Mouse (Mus musculus): Measurements from ENCODE around the gene Cadps.

Cadps gene

GRCm38 (mm10) chr14:12504191-12504947, 318.5 kb downstream of the Cadps start:
- DNase-seq (ENCODE audit: low read depth) = no peak

DNA sequence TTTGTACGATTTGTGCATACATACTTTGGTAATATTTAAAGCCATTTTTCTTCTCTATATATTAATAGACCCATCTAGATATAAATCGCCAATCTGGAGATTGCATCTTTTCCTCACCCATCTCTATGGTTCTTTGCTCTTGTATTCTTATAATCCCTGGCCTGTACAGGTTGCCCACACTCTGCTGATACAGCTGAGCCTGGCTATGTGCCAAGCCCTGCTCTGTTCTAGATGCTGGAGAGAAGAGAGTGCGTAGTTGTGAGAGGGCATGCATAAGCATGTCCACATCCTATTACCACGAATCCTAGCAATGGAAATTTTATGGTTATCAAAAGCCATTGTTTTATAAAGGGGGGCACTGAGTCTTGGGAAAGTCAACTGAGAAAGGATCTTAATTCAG, 360.7 kb downstream of the Cadps start:
- no peak for DNase-seq (ENCODE audit: low read depth)

DNA sequence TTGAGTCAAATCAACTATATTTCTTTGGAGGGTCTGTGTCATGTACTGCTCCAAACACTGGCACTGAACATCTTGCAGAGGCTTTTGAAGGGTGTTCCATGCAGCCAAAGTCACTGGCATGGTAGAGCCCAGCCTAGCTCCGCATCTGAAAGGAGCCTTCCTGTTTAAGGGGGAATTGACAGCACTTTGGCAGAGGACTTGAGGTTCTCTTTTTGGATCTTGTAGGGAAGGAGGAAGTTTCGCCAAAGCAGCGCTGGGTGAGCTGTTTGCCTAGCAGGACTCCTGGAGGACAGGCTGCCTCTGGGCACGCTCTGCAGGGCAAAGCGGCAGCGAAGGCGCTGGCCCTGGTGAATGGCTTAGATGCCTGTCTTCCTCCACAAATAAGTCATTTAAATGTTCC, 363.2 kb downstream of the Cadps start:
- no peak for DNase-seq (ENCODE audit: low read depth)

DNA sequence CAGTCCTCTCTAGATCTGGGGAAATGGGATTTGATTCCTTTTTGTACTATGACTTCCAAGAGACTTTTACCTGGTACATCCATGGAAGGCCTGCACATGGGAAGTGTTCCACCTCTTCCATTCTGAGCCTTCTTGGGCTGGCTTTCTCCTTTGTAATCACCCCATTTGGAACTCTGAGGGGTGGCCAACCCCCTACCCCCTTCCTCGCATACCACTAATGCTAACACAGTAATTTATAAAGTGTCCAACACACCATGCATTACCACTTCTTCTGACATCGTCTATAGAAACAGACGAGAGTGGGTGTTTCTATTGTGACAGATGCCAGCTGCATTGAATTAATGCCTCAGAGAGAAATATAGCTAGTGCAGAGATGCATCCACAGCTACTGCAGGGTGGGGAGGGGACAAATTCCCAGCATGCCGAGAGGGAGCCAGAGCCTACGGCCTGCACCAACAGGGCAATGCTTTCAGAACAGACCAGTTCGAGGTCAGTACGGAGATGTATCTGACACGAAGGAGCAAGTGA, 367.8 kb downstream of the Cadps start:
- DNase-seq (ENCODE audit: low read depth) = no peak

DNA sequence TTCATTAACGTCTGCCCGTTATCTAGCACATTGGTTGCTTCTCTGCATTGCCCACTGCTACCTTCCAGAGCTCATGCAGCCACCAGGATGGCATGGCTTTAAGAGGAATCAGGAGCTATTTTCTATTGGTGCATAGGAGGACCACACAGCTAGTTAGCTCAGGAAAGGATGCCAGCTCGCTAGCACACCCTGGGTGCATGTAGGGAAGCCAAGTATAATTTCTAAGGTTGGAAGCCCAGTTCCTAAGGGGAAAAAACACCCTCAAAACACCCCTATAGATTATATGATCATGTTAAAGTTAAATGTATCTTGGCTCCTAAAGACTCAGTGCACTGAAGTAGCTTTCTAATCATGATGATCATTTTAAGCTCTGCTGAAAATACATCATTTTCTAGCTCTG, 372.1 kb downstream of the Cadps start:
- DNase-seq (ENCODE audit: low read depth) = no peak

DNA sequence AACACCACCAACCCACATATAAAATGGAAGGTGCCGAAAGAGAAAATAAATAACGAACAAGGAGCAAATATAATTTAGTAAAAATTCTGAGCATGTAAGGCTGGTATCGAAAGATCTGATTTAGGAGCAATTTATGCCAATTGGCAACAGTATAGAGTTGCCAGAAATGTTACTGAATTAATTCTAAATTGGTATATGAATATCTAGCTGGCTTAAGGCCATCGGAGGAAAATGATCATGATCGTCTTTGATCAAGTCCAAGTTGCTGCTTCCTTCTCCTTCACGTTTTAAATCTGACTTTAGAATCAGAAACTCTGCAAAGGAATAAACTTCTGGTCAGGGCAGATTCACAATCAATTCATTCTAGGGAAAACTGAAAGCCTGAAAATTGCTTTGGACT, 374.0 kb downstream of the Cadps start:
- no peak for DNase-seq (ENCODE audit: low read depth)

GRCm38 (mm10) chr14:12441019-12441418, 381.9 kb downstream of the Cadps start:
- DNase-seq (ENCODE audit: low read depth) = no peak

DNA sequence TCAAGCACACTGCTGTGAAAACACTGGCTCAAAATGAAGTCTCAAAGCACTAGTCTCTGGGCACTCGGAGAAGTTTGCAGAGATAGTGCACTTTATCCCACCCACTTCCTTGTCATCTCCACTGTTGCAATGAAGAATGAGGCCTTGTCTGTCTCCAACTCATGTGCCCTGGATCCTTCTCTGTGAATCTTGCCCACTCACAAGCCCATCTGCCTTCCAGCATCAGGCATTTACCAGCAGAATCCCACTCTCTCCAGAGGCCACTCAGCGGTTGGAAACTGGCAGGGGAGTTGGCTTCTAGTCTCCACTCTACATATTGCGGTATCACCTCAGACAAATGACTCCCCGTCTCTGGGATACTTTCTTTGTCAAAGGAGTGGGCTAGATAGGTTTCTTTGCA, 384.9 kb downstream of the Cadps start:
- no peak for DNase-seq (ENCODE audit: low read depth)

- DNase-seq (ENCODE audit: low read depth) = no peak
Measured at GRCm38 (mm10) chr14:12437422-12437821, 385.5 kb downstream of the Cadps start.

DNA sequence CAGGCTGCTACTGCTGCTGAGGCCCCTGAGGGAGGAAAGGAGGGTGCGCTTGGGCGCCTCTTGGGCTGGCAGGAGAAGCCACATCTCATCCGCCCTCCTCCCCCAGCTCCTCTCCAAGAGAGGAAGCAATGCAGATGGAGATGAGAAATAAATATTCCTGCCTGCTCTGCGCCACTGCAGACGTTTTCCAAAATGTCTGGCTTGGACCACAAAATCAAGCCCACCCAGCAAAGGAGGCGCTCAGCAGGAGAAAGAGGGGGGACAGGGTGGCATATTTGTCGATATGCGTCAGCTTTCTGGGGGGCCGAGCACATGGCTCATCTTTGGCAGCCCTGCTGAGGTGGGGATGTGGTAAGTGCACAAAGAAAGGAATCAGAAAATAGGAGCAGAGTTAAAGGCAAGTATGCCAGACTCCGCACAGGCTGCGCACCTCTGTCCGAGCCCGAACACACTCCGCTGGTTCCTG, 385.9 kb downstream of the Cadps start:
- no peak for DNase-seq (ENCODE audit: low read depth)

DNA sequence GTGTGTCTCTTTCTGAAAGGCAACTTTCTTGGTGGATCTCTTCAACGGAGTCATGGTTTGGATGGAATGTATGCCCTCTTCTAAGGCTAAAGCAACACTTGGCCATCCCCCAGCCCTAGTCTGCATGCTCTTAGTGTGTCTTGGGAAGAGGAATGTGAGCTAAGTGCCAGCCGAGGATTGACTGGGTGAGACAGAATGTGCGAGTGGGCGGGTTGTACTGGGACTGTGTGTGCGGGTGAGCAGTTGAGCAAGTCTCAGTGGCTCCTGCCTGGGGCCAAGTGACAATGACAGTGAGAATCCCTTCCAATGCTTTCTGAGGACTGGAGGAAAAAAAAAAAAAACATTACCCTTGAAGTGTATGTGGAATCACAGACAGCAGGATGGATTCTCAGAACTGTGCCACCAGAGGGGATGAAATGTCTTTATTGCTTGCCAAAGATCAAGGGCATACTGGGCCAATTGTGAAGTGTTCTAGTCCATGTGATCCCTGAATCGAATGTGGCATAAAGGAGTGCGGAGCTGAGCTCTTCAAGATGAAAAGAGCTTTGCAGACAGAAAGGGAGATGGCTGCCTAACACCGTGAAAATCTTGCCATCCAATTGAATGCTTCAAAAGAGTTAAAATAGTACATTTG, 394.7 kb downstream of the Cadps start:
- no peak for DNase-seq (ENCODE audit: low read depth)

DNA sequence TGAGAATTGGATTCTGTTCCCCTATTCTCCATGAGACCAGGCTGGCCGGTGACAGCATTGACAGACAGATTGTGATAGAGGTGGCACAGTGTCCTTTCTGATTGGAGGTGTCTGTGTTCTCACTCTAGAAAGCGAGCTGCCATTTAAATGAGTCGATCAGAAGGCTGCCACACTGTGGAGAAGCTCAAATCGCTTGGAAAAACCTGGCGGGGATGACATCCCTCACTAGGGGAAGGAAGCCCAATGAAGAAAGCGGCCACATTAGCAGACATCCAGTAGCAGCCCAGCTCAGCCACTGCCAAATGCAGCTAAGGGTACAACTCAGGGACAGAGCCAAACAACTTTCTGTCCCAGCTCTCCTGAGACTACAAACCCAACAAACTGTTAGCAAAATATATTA, 397.6 kb downstream of the Cadps start:
- DNase-seq (ENCODE audit: low read depth) = no peak

DNA sequence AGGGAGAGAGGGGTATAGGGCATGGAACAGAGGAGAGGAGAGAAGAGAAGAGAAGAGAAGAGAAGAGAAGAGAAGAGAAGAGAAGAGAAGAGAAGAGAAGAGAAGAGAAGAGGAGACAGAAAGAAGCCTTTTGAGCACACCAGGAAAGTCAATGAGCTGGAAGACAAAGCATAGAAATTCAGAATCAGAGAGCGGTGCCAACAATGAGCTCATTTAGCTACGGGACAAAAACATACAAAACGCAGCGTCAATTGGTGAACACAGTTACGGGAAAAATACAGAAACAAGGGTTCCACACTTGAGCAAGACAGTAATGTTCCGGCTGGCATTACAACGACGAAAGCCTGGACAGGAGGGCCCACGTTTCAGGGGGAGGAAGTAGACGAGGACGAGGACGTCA, 412.6 kb downstream of the Cadps start:
- no peak for DNase-seq (ENCODE audit: low read depth)

DNA sequence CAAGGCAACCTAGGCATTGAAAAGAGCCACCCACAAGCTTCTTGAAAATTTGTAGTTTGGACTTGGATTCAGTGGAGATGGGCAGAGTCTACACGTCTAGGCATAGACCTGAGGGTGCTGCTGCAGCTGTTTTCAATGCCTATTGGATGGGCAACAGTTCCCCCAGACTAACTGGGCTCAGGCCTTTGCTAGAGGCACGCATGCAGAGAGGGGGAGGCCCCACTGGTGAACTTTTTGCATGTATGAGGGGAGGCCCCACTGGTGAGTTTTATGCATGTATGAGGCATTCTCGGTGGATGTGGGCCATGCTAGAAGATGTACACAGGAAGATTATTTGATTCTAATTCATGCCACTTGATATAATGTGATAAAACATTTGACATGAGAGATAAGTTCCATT, 413.1 kb downstream of the Cadps start:
- no peak for DNase-seq (ENCODE audit: low read depth)

DNA sequence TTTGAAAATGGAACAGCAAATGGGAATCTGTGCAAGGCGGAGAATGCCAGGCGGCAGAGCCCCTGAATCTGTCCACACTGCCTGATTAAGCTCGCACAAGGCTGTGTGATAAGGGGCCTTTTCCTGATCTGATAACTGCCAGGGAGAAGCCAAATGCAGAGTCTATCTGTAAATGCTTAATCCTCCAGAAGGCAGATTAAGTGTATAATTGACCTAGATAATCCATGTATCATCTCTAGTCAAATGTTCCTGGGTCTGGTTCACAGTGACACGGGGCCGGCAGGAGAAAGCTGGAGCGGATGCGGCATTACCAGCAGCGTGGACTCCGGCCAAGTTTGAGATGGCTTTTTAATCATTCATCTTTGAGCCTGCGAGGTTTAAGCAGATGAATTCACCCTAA, 416.3 kb downstream of the Cadps start:
- no peak for DNase-seq (ENCODE audit: low read depth)

DNA sequence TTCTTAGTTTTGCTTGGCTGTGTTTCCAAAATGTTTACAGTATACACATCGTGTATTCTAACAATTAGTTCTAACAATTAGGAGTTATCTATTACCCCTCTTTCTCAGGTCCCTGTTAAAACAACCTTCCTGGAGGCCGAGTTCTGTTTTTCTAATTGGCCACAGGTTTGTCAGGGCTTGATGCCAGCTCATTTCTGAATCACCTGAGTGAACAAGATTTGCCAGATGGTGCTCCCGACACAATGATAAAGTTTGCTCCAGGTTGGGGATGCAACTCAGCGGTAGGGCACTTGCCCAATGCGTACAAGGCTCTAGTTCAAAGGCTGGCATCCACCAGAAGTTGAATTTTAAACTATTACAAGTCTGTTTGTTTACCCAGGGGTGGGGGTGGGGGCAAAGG, 417.7 kb downstream of the Cadps start:
- no peak for DNase-seq (ENCODE audit: low read depth)

GRCm38 (mm10) chr14:12404724-12405123, 418.2 kb downstream of the Cadps start:
- no peak for DNase-seq (ENCODE audit: low read depth)

DNA sequence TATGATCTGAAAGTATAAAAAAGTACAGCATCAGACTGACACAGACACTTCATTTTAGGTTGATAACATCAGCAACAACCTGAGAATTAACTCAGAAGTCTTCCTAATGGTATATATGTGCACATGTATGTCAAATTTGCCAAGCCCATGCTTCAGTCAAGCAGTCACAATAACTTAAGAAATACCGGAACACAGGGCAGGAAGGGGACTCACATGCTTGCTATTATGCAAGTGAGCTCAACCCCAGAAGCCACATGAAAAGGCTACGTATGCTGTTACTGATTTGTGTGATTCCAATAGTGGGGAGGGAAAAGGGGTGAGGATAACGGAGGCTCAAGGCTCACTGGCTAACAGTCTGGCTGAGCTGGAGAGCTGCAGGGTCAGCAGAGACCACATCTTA, 418.8 kb downstream of the Cadps start:
- no peak for DNase-seq (ENCODE audit: low read depth)

DNA sequence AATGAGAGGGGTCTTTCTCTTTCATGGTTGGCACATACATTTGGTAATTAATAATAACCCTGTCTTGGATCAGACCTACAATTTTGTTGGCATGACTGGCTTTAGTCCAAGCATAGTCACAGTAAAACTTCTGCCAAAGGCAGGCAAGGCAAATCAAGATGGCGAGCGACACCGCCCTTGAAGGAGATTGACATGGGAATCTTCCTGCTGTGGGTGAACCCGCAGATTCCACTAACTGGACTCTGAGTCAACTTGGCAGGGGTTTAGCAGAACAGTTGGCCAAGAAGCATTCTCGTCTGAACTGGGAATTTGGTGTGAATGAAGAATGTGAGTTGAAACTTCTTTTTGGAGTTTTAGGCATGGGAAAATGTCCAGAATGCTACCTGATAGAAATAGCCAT, 422.8 kb downstream of the Cadps start:
- no peak for DNase-seq (ENCODE audit: low read depth)

DNA sequence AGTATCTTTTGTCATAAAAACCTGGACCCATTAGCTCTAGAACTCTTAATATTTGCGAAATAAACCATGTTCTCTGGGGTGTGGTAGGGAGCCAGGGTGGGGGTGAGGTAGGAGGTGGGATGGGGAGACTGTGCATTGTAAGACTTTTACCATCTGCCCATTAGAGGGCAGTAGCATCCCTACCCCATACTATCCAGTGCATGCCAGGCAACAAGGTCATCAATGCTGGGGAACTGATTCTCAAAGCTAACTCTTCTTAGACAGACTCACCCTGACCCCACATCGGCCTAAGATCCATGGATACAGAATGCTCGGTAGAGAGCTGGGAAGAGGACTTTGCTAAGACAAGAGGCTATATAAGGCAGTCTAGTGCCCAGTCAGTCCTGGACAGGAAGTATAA, 425.3 kb downstream of the Cadps start:
- DNase-seq (ENCODE audit: low read depth) = no peak

- no peak for DNase-seq (ENCODE audit: low read depth)
Measured at GRCm38 (mm10) chr14:12394318-12394717, 428.6 kb downstream of the Cadps start.

DNA sequence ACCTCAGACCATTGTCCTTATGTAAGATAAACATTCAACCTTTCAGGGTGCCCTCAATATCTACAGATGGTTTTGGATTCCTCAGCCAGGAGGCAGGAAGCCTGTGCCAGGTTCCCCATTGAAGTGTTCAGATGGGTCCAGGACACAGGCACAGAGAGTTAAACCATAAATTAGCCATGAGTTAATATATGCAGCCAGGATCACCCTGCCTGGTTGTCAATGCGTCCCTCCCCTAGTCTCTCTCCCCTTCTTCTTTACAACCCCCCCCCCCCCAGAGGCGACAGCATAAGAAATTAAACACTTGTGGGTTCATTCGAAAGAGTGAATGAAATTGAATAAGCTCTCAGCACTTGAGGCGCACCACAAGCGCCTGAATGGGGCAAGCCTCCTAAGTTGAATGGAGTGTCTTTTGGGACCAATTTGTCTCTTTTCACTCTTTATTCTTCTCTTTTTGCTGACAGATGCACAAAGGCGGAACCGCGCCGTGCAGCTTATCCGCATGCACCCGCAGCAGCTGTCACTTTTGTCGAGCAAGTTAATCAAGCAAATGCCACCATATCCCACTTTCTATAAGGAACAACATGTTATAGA, 429.5 kb downstream of the Cadps start:
- DNase-seq (ENCODE audit: low read depth) = no peak

- DNase-seq (ENCODE audit: low read depth) = no peak
Measured at GRCm38 (mm10) chr14:12391167-12391566, 431.7 kb downstream of the Cadps start.
